In genomic region chr6:67033604-67034003, GRCm38 (mm10) we compare ENCODE assay signal across 25 mouse cellular contexts. TPM values are rescaled to one million over a fixed set of nuclear protein-coding genes. Genes with fewer than 3 reads are reported as not detected.
DNase-seq lines count a peak whose midpoint lies in the region; ATAC-seq and TF ChIP-seq lines count a peak whose summit lies in the region.
"Had no signal": no experiment of that assay in that cellular context is flagged by ENCODE, and none has a peak within 500 bp of the region (broad histone marks: within the 10 kb centered on the region; RNA-seq: fewer than 3 reads in every experiment).

No protein-coding gene starts in this region.

- H3K4me1 ChIP-seq in heart, embryonic 12.5 days (replicated peaks), result peaks cover 17% of the 10 kb centered on the region
- peaks cover 3% of the 10 kb centered on the region for H3K4me1 ChIP-seq in ES-Bruce4 (ENCODE audit: control insufficient read depth, insufficient read depth, low read length)
- H3K4me1 ChIP-seq in liver, embryonic 16.5 days (ENCODE audit: control insufficient read depth, low read depth, low read length), result peaks cover 20% of the 10 kb centered on the region

- no peak for TF ChIP-seq EP300 in ES-Bruce4 (IDR thresholded peaks at IDR 0.05; ENCODE audit: insufficient read depth, low read depth, low read length)

- no peaks in the 10 kb centered on the region for H3K36me3 ChIP-seq in heart, embryonic 12.5 days
- H3K36me3 ChIP-seq in ES-Bruce4 (ENCODE audit: control insufficient read depth, insufficient read depth, low read length, poor library complexity, severe bottlenecking), result peaks cover 18% of the 10 kb centered on the region
- H3K36me3 ChIP-seq in liver, embryonic 16.5 days (ENCODE audit: control insufficient read depth, insufficient read depth), result no peaks in the 10 kb centered on the region
- H3K36me3 ChIP-seq: embryonic facial prominence, embryonic 12.5 days; hindbrain, embryonic 12.5 days; lung, embryonic 15.5 days; neural tube, embryonic 15.5 days; stomach, embryonic 15.5 days had no signal

- H3K9me3 ChIP-seq in heart, embryonic 12.5 days (replicated peaks), result no peaks in the 10 kb centered on the region
- no peaks in the 10 kb centered on the region for H3K9me3 ChIP-seq in ES-Bruce4 (replicated peaks; ENCODE audit: control insufficient read depth, insufficient read depth, low read length, poor library complexity, severe bottlenecking)
- H3K9me3 ChIP-seq in liver, embryonic 16.5 days (replicated peaks; ENCODE audit: control insufficient read depth, low read length), result no peaks in the 10 kb centered on the region
- H3K9me3 ChIP-seq: embryonic facial prominence, embryonic 12.5 days; hindbrain, embryonic 12.5 days; kidney, embryonic 15.5 days; lung, embryonic 15.5 days; neural tube, embryonic 15.5 days; stomach, embryonic 15.5 days had no signal

- H3K9ac ChIP-seq in heart, embryonic 12.5 days, result no peak overlapping the region
- H3K9ac ChIP-seq in ES-Bruce4 (ENCODE audit: low read depth, poor library complexity, severe bottlenecking), result 0 out of 2 replicates have a peak overlapping the region, but pooled peaks have one; percentile 55
- peak overlapping the region; percentile 2; the same call in 1 of the 2 replicates for H3K9ac ChIP-seq in liver, embryonic 16.5 days (ENCODE audit: low read depth, low read length)
- H3K9ac ChIP-seq: embryonic facial prominence, embryonic 12.5 days; hindbrain, embryonic 12.5 days; kidney, embryonic 15.5 days; lung, embryonic 15.5 days; neural tube, embryonic 15.5 days; stomach, embryonic 15.5 days had no signal

- peak overlapping the region; percentile 25; the same call in 1 of the 2 replicates for H3K4me3 ChIP-seq in heart, embryonic 12.5 days
- H3K4me3 ChIP-seq in ES-Bruce4 (ENCODE audit: low read depth, low read length), result no peak overlapping the region
- no peak overlapping the region for H3K4me3 ChIP-seq in liver, embryonic 16.5 days (ENCODE audit: low read depth, low read length)
- H3K4me3 ChIP-seq: embryonic facial prominence, embryonic 12.5 days; kidney, embryonic 15.5 days; lung, embryonic 15.5 days; stomach, embryonic 15.5 days had no signal

- peaks cover 4% of the 10 kb centered on the region; the same call in 1 of the 2 replicates for H3K27me3 ChIP-seq in heart, embryonic 12.5 days (replicated peaks)
- no peaks in the 10 kb centered on the region for H3K27me3 ChIP-seq in ES-Bruce4 (ENCODE audit: control insufficient read depth, insufficient read depth, low read length, poor library complexity, severe bottlenecking)
- H3K27me3 ChIP-seq in liver, embryonic 16.5 days (ENCODE audit: control insufficient read depth, insufficient read depth, low read depth, low read length), result no peaks in the 10 kb centered on the region
- H3K27me3 ChIP-seq: embryonic facial prominence, embryonic 12.5 days; hindbrain, embryonic 12.5 days; kidney, embryonic 15.5 days; lung, embryonic 15.5 days; neural tube, embryonic 15.5 days; stomach, embryonic 15.5 days had no signal

- H3K27ac ChIP-seq in heart, embryonic 12.5 days (ENCODE audit: poor library complexity, severe bottlenecking), result no peak overlapping the region
- H3K27ac ChIP-seq in ES-Bruce4 (ENCODE audit: insufficient read depth, low read length), result peak overlapping the region; percentile 57
- peak overlapping the region; percentile 42; the same call in 1 of the 2 replicates for H3K27ac ChIP-seq in liver, embryonic 16.5 days (ENCODE audit: low read length)
- H3K27ac ChIP-seq: embryonic facial prominence, embryonic 12.5 days; hindbrain, embryonic 12.5 days; lung, embryonic 15.5 days; neural tube, embryonic 15.5 days; stomach, embryonic 15.5 days had no signal

- 70% methylated on average over 4 of the region's 4 CpGs for WGBS in heart, embryonic 12.5 days
- WGBS in liver, embryonic 16.5 days (ENCODE audit: insufficient replicate concordance), result 56% methylated on average over 4 of the region's 4 CpGs

- intact Hi-C loops in heart, postnatal 25 days (cut with DNase I), result loop anchor here (10.0 kb wide), 1 partner anchor 189 kb away; no protein-coding TSS in a partner anchor

- TF ChIP-seq POLR2A in ES-Bruce4 (IDR thresholded peaks at IDR 0.05; ENCODE audit: insufficient read depth, low read length), result no peak

- no peak for DNase-seq in heart, postnatal 25 days (ENCODE audit: low spot score)
- DNase-seq in R1 (ENCODE audit: low read depth, low spot score), result peak; percentile 38
- no peak for DNase-seq in adrenal gland, adult 18-20 months (ENCODE audit: low spot score in 2 of 2)
- no peak for DNase-seq in cerebellum, adult 9-10 months
- DNase-seq: adrenal gland, postnatal 36 days; cerebellum, postnatal 10 days; gastrocnemius, postnatal 14 days; heart, postnatal 10 days; kidney, adult 11 months; kidney, postnatal 4 days; lung, postnatal 36 days; right cerebral cortex, adult 18-20 months; right cerebral cortex, postnatal 4 days; thymus, postnatal 36 days had no signal

- no peak for TF ChIP-seq CTCF in ES-Bruce4 (IDR thresholded peaks at IDR 0.05; ENCODE audit: low read depth, low read length)

- no peak for ATAC-seq in heart, embryonic 12.5 days (ENCODE audit: insufficient number of reproducible peaks, low FRiP score)
- no peak for ATAC-seq in liver, embryonic 16.5 days (ENCODE audit: low read depth)
- ATAC-seq: forebrain, embryonic 16.5 days; midbrain, embryonic 16.5 days had no signal

- peak overlapping the region; percentile 11 for H3K4me2 ChIP-seq in heart, embryonic 12.5 days
- peak overlapping the region; percentile 63; the same call in 1 of the 2 replicates for H3K4me2 ChIP-seq in liver, embryonic 16.5 days (ENCODE audit: low read depth, low read length)
- H3K4me2 ChIP-seq: embryonic facial prominence, embryonic 12.5 days; lung, embryonic 15.5 days; stomach, embryonic 15.5 days had no signal

RNA-seq across cellular contexts. Expression of gene Gadd45a, which starts 3.7 kb away (rescaled TPM):
- polyA plus RNA-seq in heart, embryonic 12.5 days (2016; fragmentation: Nextera tagmentation; extraction: Ambion mirVana), result 11.9 and 12.7 TPM in 2 replicates
- total RNA-seq in heart, postnatal 25 days (2021), result 10 to 100 TPM; 16.1 to 20.0 TPM
- 89.5 and 90.3 TPM in 2 replicates for polyA plus RNA-seq in ES-Bruce4 (2011; ENCODE audit: insufficient read depth, insufficient read length, low read depth, missing spikeins)
- 54.4 and 56.6 TPM in 2 replicates for polyA plus RNA-seq in liver, embryonic 16.5 days (2015; fragmentation: Nextera tagmentation; extraction: Ambion mirVana)
- total RNA-seq in adrenal gland, adult 18-20 months (2021), result 10 to 100 TPM; 10.6 to 27.8 TPM
